Mouse (Mus musculus) kidney, adult 2 months (tissue): ENCODE results near the gene Sp2. TPM values are rescaled to one million over a fixed set of nuclear protein-coding genes. Genes with fewer than 3 reads are reported as not detected.

Experiments used
- DNase-seq: peaks from one replicate; pipeline ENCODE4 v3.0.0; 2021
- H3K27ac ChIP-seq: fragments of 200-500 bp; 2 replicates; pipeline ENCODE4 v1.5.1; 2012; ENCODE audit warnings: low read depth, low read length, control low read depth, inconsistent platforms; ENCODE audit not compliant: insufficient read depth
- H3K27me3 ChIP-seq: fragments of 200-500 bp; replicated peaks from 2 replicates; pipeline ENCODE4 v1.6.1; 2012; ENCODE audit warnings: mild to moderate bottlenecking, moderate library complexity, low read length, inconsistent platforms; ENCODE audit not compliant: control insufficient read depth, insufficient read depth
- H3K36me3 ChIP-seq: fragments of 200-500 bp; 2 replicates; pipeline ENCODE4 v1.6.1; 2012; ENCODE audit warnings: mild to moderate bottlenecking, moderate library complexity, low read length, inconsistent platforms; ENCODE audit not compliant: control insufficient read depth, insufficient read depth
- H3K4me1 ChIP-seq: fragments of 200-500 bp; 2 replicates; pipeline ENCODE4 v1.6.1; 2011; ENCODE audit warnings: low read length; ENCODE audit not compliant: control insufficient read depth, insufficient read depth
- H3K4me3 ChIP-seq: fragments of 200-500 bp; 2 replicates; pipeline ENCODE4 v1.5.1; 2011; ENCODE audit warnings: mild to moderate bottlenecking, low read depth, low read length, control low read depth; ENCODE audit not compliant: insufficient read depth
- CTCF ChIP-seq: fragments of 200-500 bp; conservative IDR thresholded peaks from 2 replicates; pipeline ENCODE4 v1.5.1; 2011; ENCODE audit warnings: low read depth, mild to moderate bottlenecking, control low read depth, low read length, moderate library complexity, mixed read lengths; ENCODE audit not compliant: insufficient read depth, insufficient read length
- POLR2A ChIP-seq: fragments of 200-500 bp; IDR thresholded peaks from one replicate; pipeline ENCODE4 v1.6.1; 2011; ENCODE audit warnings: low read depth, low read length, control low read depth
- WGBS: fragments of 180-500 bp; shearing (Covaris S2); methylation state at CpG from one replicate; pipeline ENCODE4 v1.1.7; 2018; 5-methylcytosine and 5-hydroxymethylcytosine counted together
- polyA plus RNA-seq: library from polyadenylated mRNA; depleted of rRNA; stranded (reverse); fragments of >200 nt; gene quantifications from 2 replicates; pipeline ENCODE4 v1.2.3, GENCODE M21; 2012

Gene Sp2
- polyA plus RNA-seq, 1 experiment: 13.3 TPM

GRCm38 (mm10) chr11:97009198-97009790 lies 26.5 kb upstream of the Sp2 start:
- DNase-seq: no peak
- TF ChIP-seq CTCF: no peak
- no peak for TF ChIP-seq POLR2A
- no peak overlapping the region for H3K27ac ChIP-seq
- H3K36me3 ChIP-seq: no peaks in the 10 kb centered on the region
- no peaks in the 10 kb centered on the region for H3K4me1 ChIP-seq
- 74% methylated on average over 8 of the region's 8 CpGs for WGBS
- no peak overlapping the region for H3K4me3 ChIP-seq
- H3K27me3 ChIP-seq: no peaks in the 10 kb centered on the region

- WGBS: 56% methylated on average over 9 of the region's 9 CpGs
- H3K27me3 ChIP-seq: no peaks in the 10 kb centered on the region
- DNase-seq: no peak
- TF ChIP-seq POLR2A (no peak), CTCF (no peak)
- H3K36me3 ChIP-seq: no peaks in the 10 kb centered on the region
- H3K27ac ChIP-seq: no peak overlapping the region
- H3K4me1 ChIP-seq: no peaks in the 10 kb centered on the region
- no peak overlapping the region for H3K4me3 ChIP-seq
Measured at GRCm38 (mm10) chr11:97007093-97007794, 24.5 kb upstream of the Sp2 start.

- no peaks in the 10 kb centered on the region for H3K36me3 ChIP-seq
- TF ChIP-seq CTCF: no peak
- TF ChIP-seq POLR2A: no peak
- H3K4me3 ChIP-seq: no peak overlapping the region
- no peak overlapping the region for H3K27ac ChIP-seq
- H3K4me1 ChIP-seq: no peaks in the 10 kb centered on the region
- H3K27me3 ChIP-seq: no peaks in the 10 kb centered on the region
- no peak for DNase-seq
- 32% methylated on average over 5 of the region's 5 CpGs for WGBS
Measured at GRCm38 (mm10) chr11:97003170-97003569, 20.4 kb upstream of the Sp2 start.

- peak; percentile 63 for DNase-seq
- H3K4me1 ChIP-seq: no peaks in the 10 kb centered on the region
- H3K4me3 ChIP-seq: peak overlapping the region; percentile 9
- no peak overlapping the region for H3K27ac ChIP-seq
- no peaks in the 10 kb centered on the region for H3K36me3 ChIP-seq
- WGBS: 20% methylated on average over 30 of the region's 30 CpGs
- H3K27me3 ChIP-seq: no peaks in the 10 kb centered on the region
- TF ChIP-seq CTCF: no peak
- no peak for TF ChIP-seq POLR2A
Measured at GRCm38 (mm10) chr11:96997380-96997956, 14.7 kb upstream of the Sp2 start.

- no peak overlapping the region for H3K27ac ChIP-seq
- no peaks in the 10 kb centered on the region for H3K36me3 ChIP-seq
- H3K4me1 ChIP-seq: no peaks in the 10 kb centered on the region
- peak overlapping the region; percentile 9 for H3K4me3 ChIP-seq
- DNase-seq: no peak
- 33% methylated on average over 17 of the region's 17 CpGs for WGBS
- no peaks in the 10 kb centered on the region for H3K27me3 ChIP-seq
- TF ChIP-seq CTCF: no peak
- TF ChIP-seq POLR2A: no peak
Measured at GRCm38 (mm10) chr11:96996773-96997379, 14.1 kb upstream of the Sp2 start.

GRCm38 (mm10) chr11:96995836-96996772 lies 13.3 kb upstream of the Sp2 start:
- H3K4me3 ChIP-seq: no peak overlapping the region
- no peaks in the 10 kb centered on the region for H3K4me1 ChIP-seq
- H3K36me3 ChIP-seq: no peaks in the 10 kb centered on the region
- DNase-seq: no peak
- H3K27me3 ChIP-seq: no peaks in the 10 kb centered on the region
- 89% methylated on average over 15 of the region's 15 CpGs for WGBS
- H3K27ac ChIP-seq: no peak overlapping the region
- TF ChIP-seq POLR2A (no peak), CTCF (no peak)
